Mouse (Mus musculus) midbrain, embryonic 10.5 days (tissue): ENCODE measurements around the gene Acoxl. TPM values are rescaled to one million over a fixed set of nuclear protein-coding genes. Genes with fewer than 3 reads are reported as not detected.

Experiments
- DNase-seq: peaks from one replicate; pipeline ENCODE4 v3.0.0-alpha.2; 2017; ENCODE audit warnings: low spot score
- H3K27ac ChIP-seq: fragments of 300-500 bp; sonication (generic); replicated peaks from 2 replicates; pipeline ENCODE4 v1.5.1; 2016; ENCODE audit warnings: mild to moderate bottlenecking
- H3K27me3 ChIP-seq: fragments of 300-500 bp; sonication (generic); 2 replicates; pipeline ENCODE4 v1.6.1; 2016; ENCODE audit warnings: low read depth, mild to moderate bottlenecking; ENCODE audit not compliant: poor library complexity, severe bottlenecking
- H3K36me3 ChIP-seq: fragments of 300-500 bp; sonication (generic); 2 replicates; pipeline ENCODE4 v1.6.1; 2016; ENCODE audit warnings: mild to moderate bottlenecking, moderate library complexity
- H3K4me1 ChIP-seq: fragments of 300-500 bp; sonication (generic); 2 replicates; pipeline ENCODE4 v1.6.1; 2016
- H3K4me3 ChIP-seq: fragments of 300-500 bp; sonication (generic); 2 replicates; pipeline ENCODE4 v1.5.1; 2016; ENCODE audit warnings: mild to moderate bottlenecking, moderate library complexity
- H3K9me3 ChIP-seq: fragments of 300-500 bp; sonication (generic); replicated peaks from 2 replicates; pipeline ENCODE4 v1.6.1; 2016; ENCODE audit warnings: mild to moderate bottlenecking
- WGBS: fragments of 180-500 bp; shearing (Covaris S2); methylation state at CpG from one replicate; pipeline ENCODE4 v1.1.7; 2016; 5-methylcytosine and 5-hydroxymethylcytosine counted together
- microRNA-seq: library from miRNA; unstranded; fragments of <30 nt; microRNA quantifications from one replicate; pipeline ENCODE4, GENCODE M21; 2017
- polyA plus RNA-seq: library from polyadenylated mRNA; unstranded; fragments of >200 nt; fragmentation: Nextera tagmentation; extraction: Ambion mirVana; gene quantifications from 2 replicates; pipeline ENCODE4 v1.2.1, GENCODE M21; 2016

Gene Acoxl
- polyA plus RNA-seq, 1 experiment from 2014 or later: 0.05 TPM

- 83% methylated on average over 17 of the region's 17 CpGs for WGBS
- Histone ChIP-seq H3K27ac (no peak overlapping the region), H3K4me1 (peaks cover 22% of the 10 kb centered on the region), H3K27me3 (no peaks in the 10 kb centered on the region), H3K9me3 (no peaks in the 10 kb centered on the region), H3K4me3 (no peak overlapping the region), H3K36me3 (peaks cover 78% of the 10 kb centered on the region)
- no peak for DNase-seq
Measured at GRCm38 (mm10) chr2:128158734-128159410, 320.2 kb downstream of the Acoxl start.

- Histone ChIP-seq H3K27ac (no peak overlapping the region), H3K4me3 (no peak overlapping the region), H3K4me1 (peaks cover 22% of the 10 kb centered on the region), H3K36me3 (peaks cover 72% of the 10 kb centered on the region), H3K9me3 (no peaks in the 10 kb centered on the region), H3K27me3 (no peaks in the 10 kb centered on the region)
- DNase-seq: no peak
- 85% methylated on average over 7 of the region's 7 CpGs for WGBS
Measured at GRCm38 (mm10) chr2:128159619-128160125, 321.0 kb downstream of the Acoxl start.

GRCm38 (mm10) chr2:128163177-128163576 is 324.5 kb downstream of the Acoxl start:
- DNase-seq: no peak
- Histone ChIP-seq H3K4me1 (peaks cover 7% of the 10 kb centered on the region), H3K27ac (no peak overlapping the region), H3K36me3 (peaks cover 37% of the 10 kb centered on the region), H3K9me3 (no peaks in the 10 kb centered on the region), H3K4me3 (no peak overlapping the region), H3K27me3 (no peaks in the 10 kb centered on the region)
- WGBS: 88% methylated on average over 8 of the region's 8 CpGs

GRCm38 (mm10) chr2:128166623-128167423 is 328.1 kb downstream of the Acoxl start:
- DNase-seq: no peak
- no peaks in the 10 kb centered on the region for H3K27me3 ChIP-seq
- WGBS: 74% methylated on average over 13 of the region's 13 CpGs
- H3K27ac ChIP-seq: 0 out of 2 replicates have a peak overlapping the region, but pooled peaks have one; percentile 42
- H3K4me3 ChIP-seq: no peak overlapping the region
- peaks cover 7% of the 10 kb centered on the region for H3K4me1 ChIP-seq
- no peaks in the 10 kb centered on the region for H3K9me3 ChIP-seq
- peaks cover 4% of the 10 kb centered on the region for H3K36me3 ChIP-seq

- H3K4me1 ChIP-seq: peaks cover 7% of the 10 kb centered on the region
- H3K27me3 ChIP-seq: no peaks in the 10 kb centered on the region
- no peak overlapping the region for H3K27ac ChIP-seq
- H3K4me3 ChIP-seq: no peak overlapping the region
- H3K36me3 ChIP-seq: no peaks in the 10 kb centered on the region
- H3K9me3 ChIP-seq: no peaks in the 10 kb centered on the region
- 93% methylated on average over 12 of the region's 12 CpGs for WGBS
- no peak for DNase-seq
Measured at GRCm38 (mm10) chr2:128167930-128168329, 329.3 kb downstream of the Acoxl start.

GRCm38 (mm10) chr2:128169486-128169885 is 330.8 kb downstream of the Acoxl start:
- H3K4me1 ChIP-seq: peaks cover 15% of the 10 kb centered on the region
- WGBS: 86% methylated on average over 5 of the region's 5 CpGs
- no peaks in the 10 kb centered on the region for H3K36me3 ChIP-seq
- H3K27ac ChIP-seq: no peak overlapping the region
- H3K27me3 ChIP-seq: no peaks in the 10 kb centered on the region
- no peak for DNase-seq
- no peaks in the 10 kb centered on the region for H3K9me3 ChIP-seq
- H3K4me3 ChIP-seq: no peak overlapping the region

GRCm38 (mm10) chr2:128169972-128170371 is 331.3 kb downstream of the Acoxl start:
- 92% methylated on average over 11 of the region's 11 CpGs for WGBS
- DNase-seq: no peak
- Histone ChIP-seq H3K4me1 (peaks cover 19% of the 10 kb centered on the region), H3K36me3 (no peaks in the 10 kb centered on the region), H3K27ac (no peak overlapping the region), H3K4me3 (no peak overlapping the region), H3K9me3 (no peaks in the 10 kb centered on the region), H3K27me3 (no peaks in the 10 kb centered on the region)

GRCm38 (mm10) chr2:128170614-128171013 is 331.9 kb downstream of the Acoxl start:
- Histone ChIP-seq H3K27me3 (no peaks in the 10 kb centered on the region), H3K4me1 (peaks cover 23% of the 10 kb centered on the region), H3K36me3 (no peaks in the 10 kb centered on the region), H3K27ac (no peak overlapping the region), H3K9me3 (no peaks in the 10 kb centered on the region), H3K4me3 (no peak overlapping the region)
- 92% methylated on average over 3 of the region's 3 CpGs for WGBS
- no peak for DNase-seq

- DNase-seq: no peak
- WGBS: 90% methylated on average over 5 of the region's 5 CpGs
- H3K27me3 ChIP-seq: no peaks in the 10 kb centered on the region
- no peak overlapping the region for H3K4me3 ChIP-seq
- H3K4me1 ChIP-seq: peaks cover 26% of the 10 kb centered on the region
- H3K9me3 ChIP-seq: no peaks in the 10 kb centered on the region
- no peak overlapping the region for H3K27ac ChIP-seq
- H3K36me3 ChIP-seq: no peaks in the 10 kb centered on the region
Measured at GRCm38 (mm10) chr2:128172266-128172665, 333.6 kb downstream of the Acoxl start.

Small RNA genes within 50 kb of the gene (microRNA-seq; reads per million reads assigned to microRNA genes)
- gene Gm22411: not detected

Other genes starting within 250 kb of the Acoxl start
- gene Mal, start 182.2 kb upstream of the Acoxl start, polyA plus RNA-seq: 0.62 and 1.0 TPM in 2 replicates
- gene Mall, start 108.9 kb upstream of the Acoxl start, polyA plus RNA-seq: 0.56 and 0.93 TPM in 2 replicates
- 42.2 and 45.1 TPM in 2 replicates for gene Nphp1, start 50.0 kb upstream of the Acoxl start, polyA plus RNA-seq
- gene Mtln, start 46.4 kb upstream of the Acoxl start, polyA plus RNA-seq: 26.5 and 30.3 TPM in 2 replicates
- gene Bub1, start 7.0 kb upstream of the Acoxl start, polyA plus RNA-seq: 100 and 109 TPM in 2 replicates